Mouse (Mus musculus): ENCODE results near the gene Ryr3. TPM values are rescaled to one million over a fixed set of nuclear protein-coding genes. Genes with fewer than 3 reads are reported as not detected.

The Ryr3 gene
- polyA plus RNA-seq, 2 experiments: 1.2 to 3.0 TPM

DNA sequence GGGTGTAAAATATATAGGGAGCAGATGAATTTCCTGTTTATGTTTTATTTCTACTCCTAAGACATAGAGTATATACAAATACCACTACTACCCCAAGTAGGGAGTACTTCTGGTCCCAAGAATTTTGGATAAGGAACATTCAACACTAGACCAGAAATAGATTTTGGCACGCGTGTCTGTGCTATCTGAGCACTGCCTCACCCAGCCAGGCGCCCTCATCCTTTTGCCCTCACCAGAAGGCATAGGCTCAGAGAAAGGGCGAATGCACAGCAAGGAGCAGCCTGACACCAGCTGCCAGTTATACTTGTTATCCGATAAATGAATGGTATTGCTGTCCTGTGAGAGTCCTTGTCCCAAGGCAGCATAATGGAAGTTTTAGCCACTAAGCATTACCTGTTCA lies 579.7 kb downstream of the Ryr3 start:
- TF ChIP-seq POLR2A (IDR thresholded peaks at IDR 0.05; ENCODE audit: borderline replicate concordance, extremely low read depth, insufficient read depth, insufficient read length): no peak
- no peak for ATAC-seq (ENCODE audit: low FRiP score, low read depth)
- H3K9me3 ChIP-seq (ENCODE audit: control insufficient read depth, low read length): no peaks in the 10 kb centered on the region
- no peaks in the 10 kb centered on the region for H3K36me3 ChIP-seq (ENCODE audit: control insufficient read depth, insufficient read depth, low read length)
- H3K27ac ChIP-seq (replicated peaks; ENCODE audit: low read depth, low read length): no peak overlapping the region
- H3K4me3 ChIP-seq (replicated peaks; ENCODE audit: low read length): no peak overlapping the region
- H3K27me3 ChIP-seq (ENCODE audit: control insufficient read depth, insufficient read depth, low read length): no peaks in the 10 kb centered on the region
- no peak overlapping the region for H3K9ac ChIP-seq (ENCODE audit: low read depth, low read length, severe bottlenecking)
- DNase-seq (ENCODE audit: low spot score): no peak
- 89% methylated on average over 5 of the region's 5 CpGs for WGBS
- no peaks in the 10 kb centered on the region for H3K4me1 ChIP-seq (ENCODE audit: control insufficient read depth, insufficient read depth, low read length)
- no peak overlapping the region for H3K4me2 ChIP-seq (replicated peaks; ENCODE audit: low read depth, low read length, severe bottlenecking)

DNA sequence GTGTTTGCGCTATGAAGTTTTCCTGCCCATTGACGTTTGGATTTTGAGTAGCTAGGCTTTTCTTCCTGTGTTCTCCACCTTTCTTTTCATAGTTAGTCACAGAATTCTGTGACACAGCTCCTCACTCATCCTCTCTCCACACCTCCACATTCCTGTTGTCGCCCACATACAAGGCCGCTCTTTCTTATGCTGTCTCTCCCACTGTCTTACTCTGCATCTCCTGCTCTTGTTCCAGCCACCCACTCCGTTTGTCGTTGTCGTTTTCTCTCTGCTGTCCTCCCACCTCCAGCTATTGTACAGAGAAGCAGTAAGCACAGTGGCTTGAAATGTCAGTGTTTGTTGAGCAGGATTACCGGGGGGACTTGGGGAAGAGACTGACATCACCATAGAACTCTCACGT lies 584.4 kb downstream of the Ryr3 start:
- TF ChIP-seq POLR2A (IDR thresholded peaks at IDR 0.05; ENCODE audit: borderline replicate concordance, extremely low read depth, insufficient read depth, insufficient read length): no peak
- ATAC-seq (ENCODE audit: low FRiP score, low read depth): no peak
- no peak overlapping the region for H3K9ac ChIP-seq (ENCODE audit: low read depth, low read length, severe bottlenecking)
- no peak overlapping the region for H3K4me3 ChIP-seq (replicated peaks; ENCODE audit: low read length)
- no peak for DNase-seq (ENCODE audit: low spot score)
- WGBS: 92% methylated on average over 9 of the region's 9 CpGs
- H3K4me1 ChIP-seq (ENCODE audit: control insufficient read depth, insufficient read depth, low read length): no peaks in the 10 kb centered on the region
- no peak overlapping the region for H3K27ac ChIP-seq (replicated peaks; ENCODE audit: low read depth, low read length)
- no peaks in the 10 kb centered on the region for H3K9me3 ChIP-seq (ENCODE audit: control insufficient read depth, low read length)
- H3K36me3 ChIP-seq (ENCODE audit: control insufficient read depth, insufficient read depth, low read length): no peaks in the 10 kb centered on the region
- H3K27me3 ChIP-seq (ENCODE audit: control insufficient read depth, insufficient read depth, low read length): no peaks in the 10 kb centered on the region
- H3K4me2 ChIP-seq (replicated peaks; ENCODE audit: low read depth, low read length, severe bottlenecking): no peak overlapping the region

DNA sequence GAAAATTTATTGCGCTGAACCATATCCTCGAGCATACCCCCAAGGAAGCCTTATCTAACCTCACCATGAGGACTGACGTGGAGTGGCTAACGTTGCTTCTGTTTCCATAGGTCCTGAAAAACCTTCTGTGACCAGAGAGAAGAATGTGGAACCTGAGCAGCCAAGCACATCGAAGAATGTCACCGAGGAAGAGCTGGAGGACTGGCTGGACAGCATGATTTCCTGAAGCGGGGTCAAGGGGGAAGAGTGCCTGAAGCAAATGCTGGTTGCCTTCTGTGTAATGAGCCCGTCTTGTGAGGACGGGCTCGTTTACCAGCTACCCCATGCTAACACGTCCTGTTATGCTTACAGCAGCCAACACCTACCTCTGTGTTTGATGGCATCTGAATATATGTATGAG lies 586.2 kb downstream of the Ryr3 start:
- WGBS: 81% methylated on average over 11 of the region's 11 CpGs
- Histone ChIP-seq H3K4me3 (replicated peaks; ENCODE audit: low read length) (no peak overlapping the region), H3K27me3 (ENCODE audit: control insufficient read depth, insufficient read depth, low read length) (no peaks in the 10 kb centered on the region), H3K27ac (replicated peaks; ENCODE audit: low read depth, low read length) (no peak overlapping the region), H3K36me3 (ENCODE audit: control insufficient read depth, insufficient read depth, low read length) (no peaks in the 10 kb centered on the region), H3K4me2 (replicated peaks; ENCODE audit: low read depth, low read length, severe bottlenecking) (no peak overlapping the region), H3K9me3 (ENCODE audit: control insufficient read depth, low read length) (no peaks in the 10 kb centered on the region), H3K4me1 (ENCODE audit: control insufficient read depth, insufficient read depth, low read length) (no peaks in the 10 kb centered on the region), H3K9ac (ENCODE audit: low read depth, low read length, severe bottlenecking) (no peak overlapping the region)
- no peak for ATAC-seq (ENCODE audit: low FRiP score, low read depth)
- TF ChIP-seq POLR2A (IDR thresholded peaks at IDR 0.05; ENCODE audit: borderline replicate concordance, extremely low read depth, insufficient read depth, insufficient read length): no peak
- no peak for DNase-seq (ENCODE audit: low spot score)

DNA sequence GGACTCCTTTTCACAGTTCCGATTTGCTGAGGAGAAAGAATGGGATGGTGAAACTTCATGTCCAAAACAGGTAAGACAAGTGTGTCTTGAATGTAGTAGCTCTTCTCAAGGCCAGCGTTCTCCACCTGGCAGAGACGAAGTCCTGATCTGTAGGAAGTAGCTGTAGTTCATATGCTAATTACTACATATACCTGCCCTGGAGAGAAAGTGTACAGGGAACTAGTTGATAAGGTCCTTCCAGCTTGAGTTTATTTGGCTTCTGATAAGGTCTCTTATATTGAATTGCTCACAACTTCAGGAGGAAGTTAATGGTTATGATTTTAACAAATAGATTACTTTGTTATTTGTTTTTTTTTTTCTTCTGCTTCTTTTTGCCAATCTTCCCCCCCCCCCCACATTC lies 591.7 kb downstream of the Ryr3 start:
- Histone ChIP-seq H3K27me3 (ENCODE audit: control insufficient read depth, insufficient read depth, low read length) (no peaks in the 10 kb centered on the region), H3K9ac (ENCODE audit: low read depth, low read length, severe bottlenecking) (no peak overlapping the region), H3K4me3 (replicated peaks; ENCODE audit: low read length) (no peak overlapping the region), H3K4me2 (replicated peaks; ENCODE audit: low read depth, low read length, severe bottlenecking) (no peak overlapping the region), H3K27ac (replicated peaks; ENCODE audit: low read depth, low read length) (no peak overlapping the region), H3K36me3 (ENCODE audit: control insufficient read depth, insufficient read depth, low read length) (no peaks in the 10 kb centered on the region), H3K4me1 (ENCODE audit: control insufficient read depth, insufficient read depth, low read length) (no peaks in the 10 kb centered on the region), H3K9me3 (ENCODE audit: control insufficient read depth, low read length) (no peaks in the 10 kb centered on the region)
- no peak for TF ChIP-seq POLR2A (IDR thresholded peaks at IDR 0.05; ENCODE audit: borderline replicate concordance, extremely low read depth, insufficient read depth, insufficient read length)
- ATAC-seq (ENCODE audit: low FRiP score, low read depth): no peak
- no peak for DNase-seq (ENCODE audit: low spot score)
- 85% methylated on average over 3 of the region's 3 CpGs for whole genome bisulfite sequencing

DNA sequence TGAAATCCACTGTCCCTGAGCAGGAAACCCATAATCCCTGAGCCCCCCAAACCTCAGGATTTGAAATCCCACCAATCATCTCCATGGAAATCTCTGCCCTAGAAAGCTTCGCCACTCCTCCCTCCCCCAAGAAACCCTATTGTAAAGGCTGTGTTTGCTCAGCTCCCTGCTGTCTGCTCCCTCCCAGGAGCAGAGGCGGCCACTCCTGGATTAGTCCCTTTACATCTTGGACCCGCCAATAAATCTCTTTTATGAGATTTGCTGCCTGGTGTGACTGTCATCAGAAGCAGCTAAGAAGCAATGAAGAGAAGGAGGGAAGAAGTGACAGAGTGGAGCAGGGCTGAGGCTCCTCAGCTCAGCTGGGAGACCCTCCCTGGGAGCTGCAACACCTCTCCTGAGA lies 599.7 kb downstream of the Ryr3 start:
- no peak for ATAC-seq (ENCODE audit: low FRiP score, low read depth)
- no peak overlapping the region for H3K4me2 ChIP-seq (replicated peaks; ENCODE audit: low read depth, low read length, severe bottlenecking)
- no peaks in the 10 kb centered on the region for H3K27me3 ChIP-seq (ENCODE audit: control insufficient read depth, insufficient read depth, low read length)
- H3K9me3 ChIP-seq (ENCODE audit: control insufficient read depth, low read length): no peaks in the 10 kb centered on the region
- no peak overlapping the region for H3K27ac ChIP-seq (replicated peaks; ENCODE audit: low read depth, low read length)
- H3K4me3 ChIP-seq (replicated peaks; ENCODE audit: low read length): no peak overlapping the region
- H3K9ac ChIP-seq (ENCODE audit: low read depth, low read length, severe bottlenecking): no peak overlapping the region
- TF ChIP-seq POLR2A (IDR thresholded peaks at IDR 0.05; ENCODE audit: borderline replicate concordance, extremely low read depth, insufficient read depth, insufficient read length): no peak
- H3K4me1 ChIP-seq (ENCODE audit: control insufficient read depth, insufficient read depth, low read length): no peaks in the 10 kb centered on the region
- no peaks in the 10 kb centered on the region for H3K36me3 ChIP-seq (ENCODE audit: control insufficient read depth, insufficient read depth, low read length)
- DNase-seq (ENCODE audit: low spot score): no peak
- WGBS: 20% methylated on average over 3 of the region's 3 CpGs

DNA sequence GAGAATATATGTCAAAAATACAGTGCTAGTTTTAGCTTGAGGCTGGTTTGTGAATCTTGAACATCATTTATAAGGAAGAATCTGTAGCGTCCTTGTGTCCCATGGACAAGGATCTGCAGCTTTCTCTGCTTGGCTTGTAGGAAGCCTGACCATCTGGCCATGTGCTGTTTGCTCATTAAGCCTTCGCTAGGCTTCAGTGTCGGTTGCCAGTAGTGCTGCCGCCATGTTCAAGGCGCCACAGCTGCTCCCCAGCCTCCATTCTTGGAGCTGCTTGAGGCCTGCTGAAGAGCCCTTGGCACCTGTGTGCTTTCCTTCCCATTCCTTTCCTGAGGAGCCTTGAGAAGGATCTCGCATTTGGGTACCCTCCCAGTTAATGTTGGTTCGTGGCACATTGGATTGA lies 602.5 kb downstream of the Ryr3 start:
- Histone ChIP-seq H3K4me2 (replicated peaks; ENCODE audit: low read depth, low read length, severe bottlenecking) (no peak overlapping the region), H3K27me3 (ENCODE audit: control insufficient read depth, insufficient read depth, low read length) (no peaks in the 10 kb centered on the region), H3K4me3 (replicated peaks; ENCODE audit: low read length) (no peak overlapping the region), H3K9ac (ENCODE audit: low read depth, low read length, severe bottlenecking) (no peak overlapping the region), H3K4me1 (ENCODE audit: control insufficient read depth, insufficient read depth, low read length) (no peaks in the 10 kb centered on the region), H3K36me3 (ENCODE audit: control insufficient read depth, insufficient read depth, low read length) (no peaks in the 10 kb centered on the region), H3K27ac (replicated peaks; ENCODE audit: low read depth, low read length) (no peak overlapping the region), H3K9me3 (ENCODE audit: control insufficient read depth, low read length) (no peaks in the 10 kb centered on the region)
- DNase-seq (ENCODE audit: low spot score) (no peak), ATAC-seq (ENCODE audit: low FRiP score, low read depth) (no peak)
- no peak for TF ChIP-seq POLR2A (IDR thresholded peaks at IDR 0.05; ENCODE audit: borderline replicate concordance, extremely low read depth, insufficient read depth, insufficient read length)
- WGBS: 84% methylated on average over 7 of the region's 7 CpGs
